Mouse (Mus musculus): Measurements from ENCODE around the gene Gprin3.
"Not testable (repeated sequence)": the region's sequence is repeated elsewhere in the genome, so short reads cannot be mapped to it uniquely, and the experiment has no call there.

The Gprin3 gene

DNA sequence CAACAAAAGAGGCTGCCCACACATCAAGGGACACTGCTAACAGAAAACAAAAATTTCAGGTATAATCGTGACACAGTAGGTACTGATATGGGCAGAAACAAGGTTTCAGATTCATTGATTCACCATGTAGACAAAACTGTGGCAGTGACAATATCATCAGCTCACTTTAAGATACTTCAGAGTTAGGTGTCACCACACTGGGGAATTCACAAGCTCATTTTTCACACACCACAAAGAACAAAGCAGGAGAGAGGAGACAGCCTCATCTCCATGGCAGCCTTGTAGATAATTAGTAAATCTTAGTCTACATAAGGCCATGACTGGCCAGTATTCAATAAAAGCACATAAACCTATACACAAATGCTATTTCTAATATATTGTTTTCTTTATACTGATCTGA is 77.4 kb downstream of the Gprin3 start:
- DNase-seq (ENCODE audit: low spot score) = no peak

DNA sequence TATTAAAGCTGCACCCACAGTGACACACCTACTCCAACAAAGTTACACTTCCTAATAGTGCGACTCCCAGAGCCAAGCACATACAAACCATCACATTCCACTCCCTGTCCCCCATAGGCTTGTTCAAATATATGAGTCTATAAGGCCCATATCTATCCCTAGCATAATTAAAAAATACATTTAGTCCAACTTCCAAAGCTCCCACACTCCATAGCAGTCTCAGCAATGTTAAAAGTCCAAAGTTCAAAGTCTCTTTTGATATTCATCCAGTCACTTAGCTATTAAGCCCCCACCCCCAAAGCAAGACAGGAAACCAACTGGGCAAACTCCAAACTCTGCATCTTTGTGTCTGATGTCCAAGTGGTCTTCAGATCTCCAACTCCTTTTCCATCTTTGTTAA is 84.9 kb downstream of the Gprin3 start:
- no peak for DNase-seq (ENCODE audit: low spot score)

DNA sequence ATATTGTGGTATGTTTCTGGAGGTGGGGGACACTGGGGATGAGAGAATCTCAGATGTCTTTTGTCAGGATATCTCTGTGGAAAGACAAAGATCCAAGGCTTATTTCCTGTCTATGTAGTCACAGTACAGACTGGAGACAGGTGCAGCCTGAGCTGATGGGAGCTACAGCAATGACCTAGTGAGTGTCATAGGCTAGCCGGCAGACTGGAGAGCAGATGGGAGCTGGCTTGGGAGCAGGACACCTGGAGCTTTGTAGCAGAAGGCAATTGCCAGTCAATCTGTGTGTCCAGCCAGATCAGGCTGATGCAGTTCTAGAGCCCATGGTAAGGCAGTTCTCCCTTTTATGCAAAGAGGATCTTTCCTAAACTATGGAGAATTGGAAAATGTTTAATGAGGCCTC is 97.8 kb downstream of the Gprin3 start:
- DNase-seq (ENCODE audit: low spot score) = no peak

DNA sequence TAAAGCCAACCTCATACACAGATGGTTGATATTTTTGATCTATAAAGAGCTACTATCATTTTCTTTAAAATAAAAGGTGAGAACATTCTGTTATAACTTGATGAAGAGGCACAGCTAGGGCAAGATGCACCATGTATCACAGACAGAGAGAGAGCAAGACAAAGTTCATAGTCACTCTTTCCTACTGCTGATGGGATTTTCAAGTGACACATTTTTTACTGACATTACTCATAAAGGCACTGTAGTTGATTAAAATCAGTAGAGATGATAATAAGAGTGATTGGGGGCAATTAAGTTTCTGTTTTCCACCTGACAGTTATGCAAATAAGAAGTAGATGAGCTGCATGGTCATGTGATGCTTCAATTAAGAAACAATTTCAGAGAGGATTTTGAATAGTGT is 110.2 kb downstream of the Gprin3 start:
- DNase-seq (ENCODE audit: low spot score) = no peak

DNA sequence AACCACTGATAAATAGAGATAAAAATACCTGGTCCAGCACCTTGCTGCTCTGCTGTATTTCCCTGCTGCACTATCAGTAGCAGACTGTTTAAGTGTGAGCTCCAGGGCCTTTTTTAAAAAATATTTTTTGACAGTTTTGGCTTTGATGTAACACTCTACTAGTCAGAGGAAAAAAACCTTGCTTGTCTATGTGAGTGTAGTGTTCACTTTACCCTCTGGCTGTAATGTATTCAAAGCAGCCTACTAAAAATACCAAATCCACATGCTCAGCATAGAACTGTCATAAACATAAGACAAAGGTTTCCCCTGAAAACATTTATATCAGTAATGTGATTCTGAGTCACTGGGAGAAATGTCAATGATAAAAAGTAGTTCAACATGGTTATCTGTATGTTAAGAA is 111.0 kb downstream of the Gprin3 start:
- no peak for DNase-seq (ENCODE audit: low spot score)

DNA sequence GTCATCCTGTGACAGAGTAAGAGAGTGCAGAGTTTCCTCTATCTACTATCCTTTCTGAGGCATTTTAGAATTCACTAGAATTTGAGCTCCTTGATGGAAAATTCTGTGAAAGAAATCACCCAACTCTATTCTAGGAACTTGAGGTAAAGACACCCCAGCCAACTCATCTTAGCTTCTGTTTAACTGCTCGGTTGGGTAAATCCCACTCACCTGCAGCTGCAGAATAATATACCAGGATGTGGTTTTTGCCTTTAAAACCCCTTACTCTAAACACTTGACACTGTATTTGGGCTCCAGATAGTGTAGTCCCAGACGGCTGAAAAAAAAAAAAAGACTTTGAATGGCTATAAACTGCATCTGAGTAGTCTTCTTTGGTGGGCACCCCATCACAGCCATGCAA is 112.9 kb downstream of the Gprin3 start:
- DNase-seq (ENCODE audit: low spot score) = no peak

DNA sequence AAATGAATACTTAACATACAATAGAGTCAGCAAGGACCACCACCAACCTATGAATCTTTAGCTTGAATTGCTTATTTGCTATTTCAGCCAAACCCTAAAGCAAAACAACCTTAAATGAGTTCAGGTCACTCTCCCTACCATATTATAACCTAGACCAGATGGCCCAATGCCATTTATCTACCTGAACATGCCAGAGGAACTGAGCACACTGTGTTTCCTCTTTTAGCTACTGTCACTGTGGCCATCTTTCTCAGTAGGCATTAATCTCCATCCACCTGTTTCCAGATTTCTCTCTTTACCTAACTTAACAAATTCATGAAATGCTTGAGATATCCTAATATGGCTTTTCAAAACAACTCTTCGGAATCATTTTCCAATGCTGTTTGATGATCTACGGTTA is 114.9 kb downstream of the Gprin3 start:
- no peak for DNase-seq (ENCODE audit: low spot score)

DNA sequence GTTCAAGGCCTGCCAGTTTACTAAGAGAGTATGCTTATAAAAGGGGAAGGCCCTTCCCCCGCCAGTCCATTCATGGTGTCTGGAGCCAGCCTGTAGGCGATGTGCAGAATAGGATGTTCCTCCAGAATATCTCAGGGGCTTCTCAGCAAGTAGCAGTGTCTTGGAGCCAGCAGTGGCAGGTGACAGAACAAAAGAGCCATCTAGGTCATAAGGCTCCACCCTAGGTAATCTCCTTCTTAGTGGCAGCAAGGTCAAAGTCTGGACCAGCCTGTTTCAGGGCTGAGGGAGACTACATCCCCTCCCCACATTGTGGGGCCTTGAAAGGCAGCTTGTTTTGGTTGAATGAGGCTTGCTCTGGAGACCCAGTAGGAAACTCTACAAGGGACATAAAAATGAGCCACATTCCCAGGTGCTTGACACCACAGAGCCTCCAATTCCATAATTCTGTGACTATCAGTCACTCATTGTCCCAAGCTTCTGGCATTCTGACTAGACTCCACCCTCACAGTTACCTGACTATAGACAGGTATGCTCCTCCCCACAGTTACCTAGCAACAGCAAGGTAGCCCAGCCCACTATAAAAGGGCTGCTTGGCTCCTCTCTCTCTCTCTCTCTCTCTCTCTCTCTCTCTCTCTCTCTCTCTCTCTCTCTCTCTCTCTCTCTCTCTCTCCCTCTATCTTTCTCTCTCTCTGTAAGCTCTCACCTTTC is 121.7 kb downstream of the Gprin3 start:
- not testable (repeated sequence) for DNase-seq (ENCODE audit: low spot score)

DNA sequence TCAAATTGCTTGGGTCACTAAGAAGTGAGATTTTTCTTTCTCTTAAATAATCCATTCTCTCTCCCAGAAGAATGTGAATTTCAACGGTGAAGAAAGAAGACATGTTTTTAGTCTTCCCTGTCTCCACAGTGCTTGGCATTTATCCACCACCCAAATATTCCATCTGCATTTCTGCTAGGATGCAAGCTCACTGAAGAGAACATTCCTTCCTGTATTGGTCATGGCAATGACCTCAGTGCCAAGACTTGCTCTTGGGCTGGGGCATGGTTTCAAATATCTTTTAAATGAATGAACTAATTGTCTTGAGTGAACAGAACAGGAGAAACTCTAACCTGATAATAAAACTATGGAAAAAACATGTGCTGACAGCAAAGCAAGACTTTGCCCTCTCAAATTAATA is 123.1 kb downstream of the Gprin3 start:
- no peak for DNase-seq (ENCODE audit: low spot score)

Measured in layer of hippocampus, adult 9-10 months (tissue).